Mouse (Mus musculus): ENCODE measurements around the gene Pafah1b2.

The Pafah1b2 gene

Small RNAs within 50 kb of the gene (microRNA-seq; reads per million reads assigned to microRNA genes)
- 0.69 to 0.99 reads per million in 2 experiments for gene Mir7087
